Mouse (Mus musculus) G1E-ER4 (cell line): ENCODE results near the gene Abhd16a. TPM values are rescaled to one million over a fixed set of nuclear protein-coding genes. Genes with fewer than 3 reads are reported as not detected.

ENCODE experiments used
- GATA1 ChIP-seq: IDR thresholded peaks from one replicate; pipeline ENCODE4 v1.8.0; 2012; ENCODE audit warnings: low read length, inconsistent platforms
- polyA plus RNA-seq: library from polyadenylated mRNA; stranded (reverse); fragments of >175 nt; gene quantifications from 2 replicates; pipeline ENCODE4 v1.2.3, GENCODE M21; 2012

Gene Abhd16a
- polyA plus RNA-seq, 1 experiment: 148 TPM

DNA sequence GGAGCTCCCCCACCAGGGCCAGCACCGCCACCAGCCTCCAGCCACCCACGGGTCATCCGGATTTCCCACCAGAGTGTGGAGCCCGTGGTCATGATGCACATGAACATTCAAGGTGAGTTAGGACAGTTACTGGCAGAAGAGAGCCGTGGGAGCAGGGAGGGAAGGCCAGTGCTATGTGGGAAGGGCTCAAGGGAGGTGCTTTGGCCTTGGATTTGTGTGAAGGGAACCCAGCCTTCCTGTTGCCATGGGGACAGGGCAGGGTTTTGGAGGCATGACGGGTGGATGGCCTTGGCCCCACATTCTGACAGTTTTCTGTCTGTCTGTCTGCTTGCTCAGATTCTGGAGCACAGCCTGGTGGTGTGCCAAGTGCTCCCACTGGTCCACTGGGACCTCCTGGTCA, 52.9 kb downstream of the Abhd16a start:
- TF ChIP-seq GATA1: no peak

DNA sequence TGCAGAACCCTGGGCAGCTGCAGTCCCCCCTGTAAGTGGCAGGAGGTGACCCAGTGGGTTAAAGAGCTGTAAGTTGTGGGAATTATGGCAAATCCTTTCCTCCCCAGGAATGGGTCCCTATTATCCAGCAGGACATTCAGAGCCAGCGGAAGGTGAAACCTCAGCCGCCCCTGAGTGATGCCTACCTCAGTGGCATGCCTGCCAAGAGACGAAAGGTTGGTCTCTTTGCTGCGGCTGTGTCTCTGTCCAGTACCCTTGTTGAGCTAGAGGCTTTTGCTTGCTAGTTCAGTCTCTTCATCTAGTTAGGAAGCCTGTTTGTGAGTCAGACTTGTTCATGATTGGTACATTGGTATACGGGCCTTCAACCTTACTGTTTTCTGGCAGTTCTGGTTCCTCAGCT, 57.1 kb downstream of the Abhd16a start:
- no peak for TF ChIP-seq GATA1

DNA sequence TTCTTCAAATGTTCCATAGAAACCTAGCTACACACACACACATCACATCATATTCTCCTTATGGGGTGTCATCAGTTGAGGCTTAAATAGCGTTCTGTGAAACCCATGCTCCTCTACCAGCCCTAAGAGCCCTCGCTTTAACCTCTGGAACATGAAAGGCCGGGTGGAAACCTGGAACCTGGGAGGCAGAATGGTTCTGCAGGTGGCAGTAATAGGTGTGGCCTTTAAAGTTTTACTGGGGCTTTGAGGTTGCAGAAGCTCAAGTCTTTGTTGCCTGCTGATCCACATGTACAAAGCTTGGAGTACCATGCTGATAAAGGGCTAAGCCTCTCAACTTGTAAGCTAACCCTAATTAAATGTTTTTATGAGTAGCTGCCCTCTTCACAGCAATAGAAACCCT, 58.3 kb downstream of the Abhd16a start:
- no peak for TF ChIP-seq GATA1

DNA sequence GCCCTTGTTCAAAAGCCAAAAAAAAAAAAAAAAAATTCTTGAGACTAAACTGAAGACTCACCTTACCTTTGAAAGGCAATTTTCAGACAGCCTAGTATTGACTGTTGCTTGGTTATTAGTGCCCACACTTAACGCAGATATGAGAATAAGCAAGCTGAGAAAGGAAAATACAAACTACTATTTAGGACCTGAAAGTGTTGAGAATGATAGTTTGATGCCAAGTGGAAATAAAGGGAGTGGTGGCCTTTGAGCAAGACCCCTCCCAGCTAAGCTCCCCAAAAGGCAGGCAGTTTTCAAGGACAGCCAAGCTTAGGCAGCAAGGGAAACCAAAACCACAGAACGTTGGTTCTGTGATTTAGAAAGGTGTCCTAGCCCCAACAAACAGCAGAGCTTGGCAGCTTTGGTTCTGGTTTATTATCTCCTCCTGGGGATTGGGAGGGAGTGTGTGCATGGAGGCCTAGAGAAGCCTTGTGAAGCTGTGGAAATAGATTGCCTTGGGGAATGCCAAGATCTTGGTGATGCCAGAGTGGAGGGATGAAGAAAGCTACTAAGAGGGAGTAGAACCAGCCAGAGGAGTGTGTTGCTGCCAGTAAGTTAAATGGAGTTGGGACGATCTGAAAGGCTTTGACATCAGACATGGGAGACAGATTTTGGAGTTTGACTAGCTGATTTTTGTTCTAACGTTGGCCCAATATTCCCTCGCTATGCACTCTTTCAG, 59.0 kb downstream of the Abhd16a start:
- no peak for TF ChIP-seq GATA1

DNA sequence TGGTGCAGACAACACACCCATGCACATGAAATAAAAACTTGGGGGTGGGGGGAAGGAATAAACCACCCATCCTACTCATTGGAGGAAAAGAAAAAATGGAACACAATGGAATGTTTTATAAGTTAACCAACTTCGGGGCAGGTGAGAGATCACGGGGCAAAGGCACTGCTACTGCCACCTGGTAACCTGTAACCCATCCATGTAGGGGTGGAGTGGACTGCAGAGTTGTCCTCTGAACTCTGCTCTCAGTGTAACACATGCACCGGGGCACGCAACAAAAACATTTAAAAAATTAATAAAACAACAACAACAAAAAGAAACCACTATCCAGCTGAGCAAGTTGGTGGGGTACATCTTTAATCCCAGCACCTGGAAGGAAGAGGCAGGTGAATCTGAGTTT, 63.1 kb downstream of the Abhd16a start:
- no peak for TF ChIP-seq GATA1

Other genes starting within 250 kb of the Abhd16a start
- gene Skiv2l, start 239.1 kb upstream of the Abhd16a start, polyA plus RNA-seq: 62.2 and 65.4 TPM in 2 replicates
- 375 and 385 TPM in 2 replicates for gene Nelfe, start 238.9 kb upstream of the Abhd16a start, polyA plus RNA-seq
- not detected in 2 replicates for gene Cfb, start 226.7 kb upstream of the Abhd16a start, polyA plus RNA-seq
- gene Zbtb12, start 209.8 kb upstream of the Abhd16a start, polyA plus RNA-seq: 24.4 and 27.6 TPM in 2 replicates
- gene Gm20547, start 207.2 kb upstream of the Abhd16a start, polyA plus RNA-seq: not detected in 2 replicates
- 0.49 and 1.3 TPM in 2 replicates for gene C2, start 191.0 kb upstream of the Abhd16a start, polyA plus RNA-seq
- gene Ehmt2, start 190.8 kb upstream of the Abhd16a start, polyA plus RNA-seq: 352 and 449 TPM in 2 replicates
- gene Slc44a4, start 174.8 kb upstream of the Abhd16a start, polyA plus RNA-seq: not detected in 2 replicates
- gene Neu1, start 158.0 kb upstream of the Abhd16a start, polyA plus RNA-seq: 12.3 and 17.6 TPM in 2 replicates
- 0.33 and 0.36 TPM in 2 replicates for gene Hspa1b, start 130.0 kb upstream of the Abhd16a start, polyA plus RNA-seq
- 0.12 TPM in 1 of 2 replicates, not detected in the other for gene Gm20481, start 119.4 kb upstream of the Abhd16a start, polyA plus RNA-seq
- gene Hspa1a, start 117.1 kb upstream of the Abhd16a start, polyA plus RNA-seq: not detected in 2 replicates
- gene Hspa1l, start 116.6 kb upstream of the Abhd16a start, polyA plus RNA-seq: 0.02 TPM in 1 of 2 replicates, not detected in the other
- gene Lsm2, start 107.4 kb upstream of the Abhd16a start, polyA plus RNA-seq: 309 and 320 TPM in 2 replicates
- gene Vars, start 88.3 kb upstream of the Abhd16a start, polyA plus RNA-seq: 965 and 1,080 TPM in 2 replicates
- 1.0 and 1.4 TPM in 2 replicates for gene Vwa7, start 72.7 kb upstream of the Abhd16a start, polyA plus RNA-seq
- 40.3 and 64.9 TPM in 2 replicates for gene Sapcd1, start 61.2 kb upstream of the Abhd16a start, polyA plus RNA-seq
- gene Msh5, start 42.5 kb upstream of the Abhd16a start, polyA plus RNA-seq: 7.0 and 7.1 TPM in 2 replicates
- gene Clic1, start 39.3 kb upstream of the Abhd16a start, polyA plus RNA-seq: 168 and 216 TPM in 2 replicates
- 156 and 185 TPM in 2 replicates for gene Ddah2, start 30.2 kb upstream of the Abhd16a start, polyA plus RNA-seq
- gene Ly6g6c, start 23.9 kb upstream of the Abhd16a start, polyA plus RNA-seq: not detected in 2 replicates
- gene Mpig6b, start 23.1 kb upstream of the Abhd16a start, polyA plus RNA-seq: not detected in 2 replicates
- not detected in 2 replicates for gene Ly6g6e, start 12.4 kb upstream of the Abhd16a start, polyA plus RNA-seq
- 0.22 TPM in 1 of 2 replicates, not detected in the other for gene Ly6g6d, start 11.2 kb upstream of the Abhd16a start, polyA plus RNA-seq
- gene Ly6g6f, start 3.7 kb upstream of the Abhd16a start, polyA plus RNA-seq: 0.05 and 0.06 TPM in 2 replicates
- not detected in 2 replicates for gene Ly6g5c, start 19.0 kb downstream of the Abhd16a start, polyA plus RNA-seq
- 0.08 and 0.15 TPM in 2 replicates for gene Ly6g5b, start 26.2 kb downstream of the Abhd16a start, polyA plus RNA-seq
- 62.0 and 85.8 TPM in 2 replicates for gene Gpank1, start 32.2 kb downstream of the Abhd16a start, polyA plus RNA-seq
- gene Csnk2b, start 32.8 kb downstream of the Abhd16a start, polyA plus RNA-seq: 66.1 and 68.9 TPM in 2 replicates
- 11.4 and 13.3 TPM in 2 replicates for gene D17H6S53E, start 37.1 kb downstream of the Abhd16a start, polyA plus RNA-seq
- gene Apom, start 42.8 kb downstream of the Abhd16a start, polyA plus RNA-seq: 0.23 and 0.27 TPM in 2 replicates
- 685 and 826 TPM in 2 replicates for gene Bag6, start 45.9 kb downstream of the Abhd16a start, polyA plus RNA-seq
- 1,478 and 1,496 TPM in 2 replicates for gene Prrc2a, start 75.6 kb downstream of the Abhd16a start, polyA plus RNA-seq
- gene Aif1, start 86.8 kb downstream of the Abhd16a start, polyA plus RNA-seq: not detected in 2 replicates
- gene Lst1, start 99.2 kb downstream of the Abhd16a start, polyA plus RNA-seq: 0.39 and 0.49 TPM in 2 replicates
- 0.09 and 0.12 TPM in 2 replicates for gene Ltb, start 105.2 kb downstream of the Abhd16a start, polyA plus RNA-seq
- not detected in 2 replicates for gene Tnf, start 112.7 kb downstream of the Abhd16a start, polyA plus RNA-seq
- not detected in 2 replicates for gene Lta, start 116.1 kb downstream of the Abhd16a start, polyA plus RNA-seq
- gene Gm16181, start 131.6 kb downstream of the Abhd16a start, polyA plus RNA-seq: not detected in 2 replicates
- gene Atp6v1g2, start 144.4 kb downstream of the Abhd16a start, polyA plus RNA-seq: 2.2 and 2.7 TPM in 2 replicates
- gene Nfkbil1, start 146.5 kb downstream of the Abhd16a start, polyA plus RNA-seq: 39.6 and 44.3 TPM in 2 replicates
- 326 and 338 TPM in 2 replicates for gene Ddx39b, start 152.5 kb downstream of the Abhd16a start, polyA plus RNA-seq
- gene H2-D1, start 173.5 kb downstream of the Abhd16a start, polyA plus RNA-seq: 56.7 and 69.0 TPM in 2 replicates
- not detected in 2 replicates for gene H2-Q1, start 231.1 kb downstream of the Abhd16a start, polyA plus RNA-seq